Comparison of ENCODE assay signal across 8 mouse cellular contexts in genomic region chr11:77508068-77509021, GRCm38 (mm10). TPM values are rescaled to one million over a fixed set of nuclear protein-coding genes. Genes with fewer than 3 reads are reported as not detected.
DNase-seq lines count a peak whose midpoint lies in the region; ATAC-seq and TF ChIP-seq lines count a peak whose summit lies in the region.

No protein-coding gene starts in this region.

- peak; percentile 19; the same call in 1 of the 2 replicates for ATAC-seq in intestine, postnatal 0 days
- peak; percentile 73 for ATAC-seq in liver, embryonic 11.5 days (replicated peaks; ENCODE audit: low FRiP score)

- H3K27me3 ChIP-seq in embryonic facial prominence, embryonic 10.5 days (replicated peaks; ENCODE audit: low read depth, poor library complexity, severe bottlenecking), result no peaks in the 10 kb centered on the region
- no peaks in the 10 kb centered on the region for H3K27me3 ChIP-seq in intestine, postnatal 0 days (replicated peaks; ENCODE audit: control insufficient read depth, insufficient read depth, low read length)
- H3K27me3 ChIP-seq in liver, embryonic 11.5 days (replicated peaks; ENCODE audit: control insufficient read depth, insufficient read depth, low read length), result no peaks in the 10 kb centered on the region
- no peaks in the 10 kb centered on the region for H3K27me3 ChIP-seq in myocyte (ENCODE audit: control insufficient read depth, insufficient read depth, insufficient read length)

- peak overlapping the region; percentile 60 for H3K4me2 ChIP-seq in intestine, postnatal 0 days (replicated peaks; ENCODE audit: low read depth)
- peak overlapping the region; percentile 87 for H3K4me2 ChIP-seq in liver, embryonic 11.5 days
- peak overlapping the region; percentile 34 for H3K4me2 ChIP-seq in myocyte (ENCODE audit: low read depth)

- WGBS in embryonic facial prominence, embryonic 10.5 days, result 19% methylated on average over 49 of the region's 49 CpGs
- WGBS in intestine, postnatal 0 days, result 26% methylated on average over 49 of the region's 49 CpGs
- WGBS in liver, embryonic 11.5 days, result 25% methylated on average over 49 of the region's 49 CpGs

- H3K9me3 ChIP-seq in embryonic facial prominence, embryonic 10.5 days, result no peaks in the 10 kb centered on the region
- H3K9me3 ChIP-seq in intestine, postnatal 0 days (ENCODE audit: control insufficient read depth), result no peaks in the 10 kb centered on the region
- H3K9me3 ChIP-seq in liver, embryonic 11.5 days (ENCODE audit: control insufficient read depth, low read length), result no peaks in the 10 kb centered on the region

- peak overlapping the region; percentile 73 for H3K27ac ChIP-seq in embryonic facial prominence, embryonic 10.5 days (replicated peaks)
- 0 out of 2 replicates have a peak overlapping the region, but pooled peaks have one; percentile 65 for H3K27ac ChIP-seq in intestine, postnatal 0 days (ENCODE audit: low read depth, low read length)
- H3K27ac ChIP-seq in liver, embryonic 11.5 days (ENCODE audit: low read depth, low read length), result no peak overlapping the region

- H3K4me1 ChIP-seq in embryonic facial prominence, embryonic 10.5 days, result peaks cover 33% of the 10 kb centered on the region
- peaks cover 16% of the 10 kb centered on the region; the same call in 1 of the 2 replicates for H3K4me1 ChIP-seq in intestine, postnatal 0 days (replicated peaks; ENCODE audit: control insufficient read depth, insufficient read depth, low read length)
- peaks cover 10% of the 10 kb centered on the region for H3K4me1 ChIP-seq in liver, embryonic 11.5 days (replicated peaks; ENCODE audit: control insufficient read depth, insufficient read depth, low read length)

- H3K4me3 ChIP-seq in embryonic facial prominence, embryonic 10.5 days, result peak overlapping the region; percentile 52
- peak overlapping the region; percentile 7; the same call in 1 of the 2 replicates for H3K4me3 ChIP-seq in intestine, postnatal 0 days (ENCODE audit: low read depth, low read length)
- H3K4me3 ChIP-seq in liver, embryonic 11.5 days (ENCODE audit: low read depth, low read length), result peak overlapping the region; percentile 39
- H3K4me3 ChIP-seq in myocyte, result no peak overlapping the region

- H3K9ac ChIP-seq in intestine, postnatal 0 days (ENCODE audit: low read depth, low read length), result no peak overlapping the region
- peak overlapping the region; percentile 30 for H3K9ac ChIP-seq in liver, embryonic 11.5 days (ENCODE audit: low read depth, low read length)

- H3ac ChIP-seq in myocyte (ENCODE audit: control insufficient read depth, insufficient read length), result no peak overlapping the region

- no peak for TF ChIP-seq POLR2A in myocyte (IDR thresholded peaks at IDR 0.05; ENCODE audit: insufficient read length, low read depth)

- H3K36me3 ChIP-seq in embryonic facial prominence, embryonic 10.5 days (replicated peaks), result peaks cover 69% of the 10 kb centered on the region
- peaks cover 30% of the 10 kb centered on the region for H3K36me3 ChIP-seq in intestine, postnatal 0 days (ENCODE audit: control insufficient read depth, insufficient read depth)
- H3K36me3 ChIP-seq in liver, embryonic 11.5 days (ENCODE audit: control insufficient read depth, insufficient read depth, low read length), result peaks cover 37% of the 10 kb centered on the region
- H3K36me3 ChIP-seq in myocyte (ENCODE audit: control insufficient read depth, insufficient read depth), result peaks cover 14% of the 10 kb centered on the region

- H3K79me2 ChIP-seq in myocyte (ENCODE audit: control insufficient read depth, insufficient read depth), result no peaks in the 10 kb centered on the region

- peak; percentile 80 for DNase-seq in 416B (ENCODE audit: low read depth)
- DNase-seq in adrenal gland, adult 8-10 months, result peak; percentile 74
- peak; percentile 90 for DNase-seq in embryonic facial prominence, embryonic 10.5 days (ENCODE audit: low spot score)
- peak; percentile 98 for DNase-seq in heart, adult 11 months
- DNase-seq in liver, embryonic 11.5 days (ENCODE audit: low spot score), result peak; percentile 86
- peak; percentile 83 to 95 for DNase-seq in spleen, postnatal 4 days (ENCODE audit: low spot score in 2 of 2)

- peak; percentile 95 for TF ChIP-seq CTCF in intestine, postnatal 0 days (IDR thresholded peaks at IDR 0.05; ENCODE audit: low read depth)

TF ChIP-seq in myocyte, 11 proteins besides CTCF, POLR2A, EP300 and RAD21:
- TF ChIP-seq REST (IDR thresholded peaks at IDR 0.05; ENCODE audit: insufficient read depth, insufficient read length), result no peak
- peak; percentile 62 for TF ChIP-seq USF1 (IDR thresholded peaks at IDR 0.05; ENCODE audit: low read depth)
- TF ChIP-seq MYOG (IDR thresholded peaks at IDR 0.05; ENCODE audit: control insufficient read depth in 1 of 3, insufficient read depth in 1 of 3, insufficient read length in 2 of 3, low read depth in 2 of 3), result peak in 1 of 3 experiments; percentile 10

RNA-seq across cellular contexts. Expression of gene Abhd15, which starts 6.6 kb away (rescaled TPM):
- 10 to 100 TPM; 14.6 to 23.9 (median 17.4) TPM for total RNA-seq in adrenal gland, adult 8-10 months (2022)
- 5.8 and 6.8 TPM in 2 replicates for polyA plus RNA-seq in embryonic facial prominence, embryonic 10.5 days (2016; fragmentation: Nextera tagmentation; extraction: Ambion mirVana)
- 2.2 and 3.3 TPM in 2 replicates for polyA plus RNA-seq in intestine, postnatal 0 days (2015; fragmentation: Nextera tagmentation; extraction: Ambion mirVana)
- 3.9 and 4.2 TPM in 2 replicates for polyA plus RNA-seq in liver, embryonic 11.5 days (2014; fragmentation: Nextera tagmentation; extraction: Ambion mirVana)
- polyA plus RNA-seq in myocyte (2012; fragmentation: generic; extraction: Trizol), result 1.4 TPM

RNA-seq across cellular contexts. Expression of gene Trp53i13, which starts 7.4 kb away (rescaled TPM):
- total RNA-seq in adrenal gland, adult 8-10 months (2022), result 10 to 100 TPM; 15.1 to 28.8 (median 20.0) TPM
- 33.1 and 35.0 TPM in 2 replicates for polyA plus RNA-seq in embryonic facial prominence, embryonic 10.5 days (2016; fragmentation: Nextera tagmentation; extraction: Ambion mirVana)
- polyA plus RNA-seq in intestine, postnatal 0 days (2015; fragmentation: Nextera tagmentation; extraction: Ambion mirVana), result 20.2 and 22.9 TPM in 2 replicates
- polyA plus RNA-seq in liver, embryonic 11.5 days (2014; fragmentation: Nextera tagmentation; extraction: Ambion mirVana), result 16.2 and 17.9 TPM in 2 replicates
- polyA plus RNA-seq in myocyte (2012; fragmentation: generic; extraction: Trizol), result 23.7 TPM

RNA-seq across cellular contexts. Expression of gene Gm10392, which starts 10.7 kb away (rescaled TPM):
- total RNA-seq in adrenal gland, adult 8-10 months (2022), result not detected
- 0.11 TPM in 2 replicates for polyA plus RNA-seq in embryonic facial prominence, embryonic 10.5 days (2016; fragmentation: Nextera tagmentation; extraction: Ambion mirVana)
- polyA plus RNA-seq in intestine, postnatal 0 days (2015; fragmentation: Nextera tagmentation; extraction: Ambion mirVana), result not detected in 2 replicates
- polyA plus RNA-seq in liver, embryonic 11.5 days (2014; fragmentation: Nextera tagmentation; extraction: Ambion mirVana), result not detected in 2 replicates
- polyA plus RNA-seq in myocyte (2012; fragmentation: generic; extraction: Trizol), result not detected

RNA-seq across cellular contexts. Expression of gene Git1, which starts 15.0 kb away (rescaled TPM):
- total RNA-seq in adrenal gland, adult 8-10 months (2022), result 10 to 100 TPM; 42.1 to 61.0 (median 50.0) TPM
- polyA plus RNA-seq in embryonic facial prominence, embryonic 10.5 days (2016; fragmentation: Nextera tagmentation; extraction: Ambion mirVana), result 13.0 and 13.2 TPM in 2 replicates
- polyA plus RNA-seq in intestine, postnatal 0 days (2015; fragmentation: Nextera tagmentation; extraction: Ambion mirVana), result 21.2 and 21.9 TPM in 2 replicates
- polyA plus RNA-seq in liver, embryonic 11.5 days (2014; fragmentation: Nextera tagmentation; extraction: Ambion mirVana), result 10.1 and 14.1 TPM in 2 replicates
- 53.9 TPM for polyA plus RNA-seq in myocyte (2012; fragmentation: generic; extraction: Trizol)

RNA-seq across cellular contexts. Expression of gene Ankrd13b, which starts 18.9 kb away (rescaled TPM):
- 10 to 100 TPM in 2 of 4 experiments, 1 to 10 TPM in 2; 5.7 to 13.6 (median 9.3) TPM for total RNA-seq in adrenal gland, adult 8-10 months (2022)
- 11.8 and 13.1 TPM in 2 replicates for polyA plus RNA-seq in embryonic facial prominence, embryonic 10.5 days (2016; fragmentation: Nextera tagmentation; extraction: Ambion mirVana)
- polyA plus RNA-seq in intestine, postnatal 0 days (2015; fragmentation: Nextera tagmentation; extraction: Ambion mirVana), result 2.1 TPM in 2 replicates
- polyA plus RNA-seq in liver, embryonic 11.5 days (2014; fragmentation: Nextera tagmentation; extraction: Ambion mirVana), result 4.4 and 5.6 TPM in 2 replicates
- polyA plus RNA-seq in myocyte (2012; fragmentation: generic; extraction: Trizol), result 46.0 TPM

Comparison
In these comparisons a context has a peak if more than half of its experiments do, and no peak if none do; other contexts are left out.
1. H3K4me2 ChIP-seq: peak in every context shown above with its lines; median percentile 87 in liver, embryonic 11.5 days; 60 in intestine, postnatal 0 days; 34 in myocyte.